Mouse (Mus musculus) olfactory bulb, adult 2 months (tissue): ENCODE data around the gene Timm10.

Experiments
- CTCF ChIP-seq: fragments of 200-500 bp; IDR thresholded peaks from 2 replicates; pipeline ENCODE4 v1.5.1; 2012; ENCODE audit warnings: low read depth, mild to moderate bottlenecking, low read length, moderate library complexity; ENCODE audit not compliant: insufficient read depth
- POLR2A ChIP-seq: fragments of 200-500 bp; IDR thresholded peaks from 2 replicates; pipeline ENCODE4 v1.6.1; 2012; ENCODE audit warnings: mild to moderate bottlenecking, low read depth, low read length, moderate library complexity; ENCODE audit not compliant: insufficient read depth

DNA sequence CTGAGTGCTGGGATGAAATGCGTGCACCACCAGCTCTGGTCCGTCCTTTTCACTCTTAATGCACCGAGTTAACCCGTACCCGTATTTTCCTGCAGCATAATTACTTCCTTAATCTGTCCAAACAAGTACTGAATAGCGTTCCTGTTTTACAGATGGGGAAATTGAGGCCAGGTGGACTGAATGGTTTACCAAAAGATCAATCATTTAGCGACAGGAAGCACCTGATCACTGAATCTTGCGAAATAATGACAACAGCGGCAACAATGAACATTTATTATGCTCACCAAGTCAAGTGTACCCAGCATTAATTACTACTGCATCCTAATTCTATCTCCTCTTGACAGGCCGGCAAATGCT is 11.8 kb downstream of the Timm10 start, which contains the start of gene Slc43a1:
- TF ChIP-seq CTCF (no peak), POLR2A (no peak)
